Mouse (Mus musculus) stomach, embryonic 16.5 days (tissue): ENCODE data around the gene Ak7. TPM values are rescaled to one million over a fixed set of nuclear protein-coding genes. Genes with fewer than 3 reads are reported as not detected.

Experiments used
- ATAC-seq: fragments of 200-750 bp; cut with Nextera tagmentation; 2 replicates; pipeline ENCODE4 v1.8.0; 2017; ENCODE audit warnings: moderate number of reproducible peaks, moderate TSS enrichment; ENCODE audit not compliant: insufficient read depth, low FRiP score
- H3K27ac ChIP-seq: fragments of 300-500 bp; sonication (generic); 2 replicates; pipeline ENCODE4 v1.5.1; 2014; ENCODE audit warnings: low read length
- H3K27me3 ChIP-seq: fragments of 300-500 bp; sonication (generic); 2 replicates; pipeline ENCODE4 v1.6.1; 2014; ENCODE audit warnings: low read length, control low read depth, mixed read lengths; ENCODE audit not compliant: control insufficient read depth, insufficient read depth
- H3K36me3 ChIP-seq: fragments of 300-500 bp; sonication (generic); 2 replicates; pipeline ENCODE4 v1.6.1; 2014; ENCODE audit warnings: low read length; ENCODE audit not compliant: control insufficient read depth, insufficient read depth
- H3K4me1 ChIP-seq: fragments of 300-500 bp; sonication (generic); 2 replicates; pipeline ENCODE4 v1.6.1; 2014; ENCODE audit warnings: low read length, control low read depth, mixed read lengths; ENCODE audit not compliant: control insufficient read depth, insufficient read depth
- H3K4me2 ChIP-seq: fragments of 300-500 bp; sonication (generic); 2 replicates; pipeline ENCODE4 v1.6.1; 2014; ENCODE audit warnings: low read depth, low read length, mixed read lengths
- H3K4me3 ChIP-seq: fragments of 300-500 bp; sonication (generic); replicated peaks from 2 replicates; pipeline ENCODE4 v1.5.1; 2014; ENCODE audit warnings: mild to moderate bottlenecking, low read length
- H3K9ac ChIP-seq: fragments of 300-500 bp; sonication (generic); 2 replicates; pipeline ENCODE4 v1.6.1; 2014; ENCODE audit warnings: low read length
- H3K9me3 ChIP-seq: fragments of 300-500 bp; sonication (generic); replicated peaks from 2 replicates; pipeline ENCODE4 v1.6.1; 2016; ENCODE audit warnings: low read length, control low read depth; ENCODE audit not compliant: control insufficient read depth
- whole genome bisulfite sequencing: fragments of 180-500 bp; shearing (Covaris S2); extraction: QIAGEN DNeasy Blood & Tissue Kit; methylation state at CpG from one replicate; pipeline ENCODE4 v1.1.7; 2014; 5-methylcytosine and 5-hydroxymethylcytosine counted together
- polyA plus RNA-seq: library from polyadenylated mRNA; unstranded; fragments of >200 nt; fragmentation: Nextera tagmentation; extraction: Ambion mirVana; gene quantifications from 2 replicates; pipeline ENCODE4 v1.2.1, GENCODE M21; 2015

Ak7 gene
- polyA plus RNA-seq, 1 experiment from 2014 or later, result 0.32 TPM

- Histone ChIP-seq H3K4me1 (no peaks in the 10 kb centered on the region), H3K9ac (no peak overlapping the region), H3K4me2 (no peak overlapping the region), H3K9me3 (no peaks in the 10 kb centered on the region), H3K4me3 (no peak overlapping the region), H3K27me3 (no peaks in the 10 kb centered on the region), H3K36me3 (no peaks in the 10 kb centered on the region), H3K27ac (no peak overlapping the region)
- ATAC-seq, result no peak
These were observed 92.2 kb downstream of the Ak7 start for GRCm38 (mm10) chr12:105798001-105798400.

GRCm38 (mm10) chr12:105805790-105806189 lies 100.0 kb downstream of the Ak7 start:
- WGBS, result 70% methylated on average over 3 of the region's 3 CpGs
- Histone ChIP-seq H3K4me2 (no peak overlapping the region), H3K27me3 (no peaks in the 10 kb centered on the region), H3K9me3 (no peaks in the 10 kb centered on the region), H3K27ac (no peak overlapping the region), H3K4me3 (no peak overlapping the region), H3K4me1 (no peaks in the 10 kb centered on the region), H3K36me3 (peaks cover 7% of the 10 kb centered on the region; the same call in 1 of the 2 replicates), H3K9ac (no peak overlapping the region)
- ATAC-seq, result peak; percentile 74

DNA sequence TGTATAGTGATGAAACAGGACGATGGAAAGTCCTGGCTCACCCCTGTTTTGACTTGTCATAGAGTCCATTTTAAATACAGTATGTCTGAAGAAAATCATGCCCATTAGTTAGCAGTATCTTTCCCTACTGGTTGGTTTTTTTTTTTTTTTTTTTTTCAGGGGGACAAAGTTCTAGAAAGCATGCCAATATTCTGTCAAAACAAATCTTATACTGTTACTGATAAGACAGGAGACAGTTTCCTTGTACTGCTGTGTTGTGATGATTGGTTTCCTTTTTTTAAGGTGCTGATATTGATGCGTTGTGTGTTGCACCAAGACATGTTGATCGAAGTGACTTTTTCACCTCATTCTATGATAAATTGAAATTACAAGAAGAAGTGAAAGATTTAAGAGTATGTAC lies 100.4 kb downstream of the Ak7 start:
- Histone ChIP-seq H3K4me2 (no peak overlapping the region), H3K9me3 (no peaks in the 10 kb centered on the region), H3K36me3 (peaks cover 7% of the 10 kb centered on the region; the same call in 1 of the 2 replicates), H3K4me1 (no peaks in the 10 kb centered on the region), H3K27me3 (no peaks in the 10 kb centered on the region), H3K27ac (no peak overlapping the region), H3K9ac (no peak overlapping the region), H3K4me3 (no peak overlapping the region)
- WGBS, result 91% methylated on average over 3 of the region's 3 CpGs
- no peak for ATAC-seq

- Histone ChIP-seq H3K9me3 (no peaks in the 10 kb centered on the region), H3K9ac (no peak overlapping the region), H3K4me2 (no peak overlapping the region), H3K36me3 (peaks cover 7% of the 10 kb centered on the region; the same call in 1 of the 2 replicates), H3K4me3 (no peak overlapping the region), H3K27me3 (no peaks in the 10 kb centered on the region), H3K4me1 (no peaks in the 10 kb centered on the region), H3K27ac (no peak overlapping the region)
- 83% methylated on average over 7 of the region's 7 CpGs for WGBS
- ATAC-seq, result no peak
These were observed 101.6 kb downstream of the Ak7 start for GRCm38 (mm10) chr12:105807416-105807815.

- no peaks in the 10 kb centered on the region for H3K27me3 ChIP-seq
- no peak for ATAC-seq
- no peak overlapping the region for H3K27ac ChIP-seq
- 55% methylated on average over 3 of the region's 3 CpGs for WGBS
- H3K4me3 ChIP-seq, result no peak overlapping the region
- H3K36me3 ChIP-seq, result peaks cover 7% of the 10 kb centered on the region; the same call in 1 of the 2 replicates
- no peak overlapping the region for H3K9ac ChIP-seq
- H3K4me2 ChIP-seq, result no peak overlapping the region
- H3K4me1 ChIP-seq, result no peaks in the 10 kb centered on the region
- no peaks in the 10 kb centered on the region for H3K9me3 ChIP-seq
These were observed 103.2 kb downstream of the Ak7 start for GRCm38 (mm10) chr12:105808945-105809344.

- no peaks in the 10 kb centered on the region for H3K4me1 ChIP-seq
- peaks cover 12% of the 10 kb centered on the region for H3K36me3 ChIP-seq
- WGBS, result 71% methylated on average over 6 of the region's 6 CpGs
- H3K4me2 ChIP-seq, result no peak overlapping the region
- H3K4me3 ChIP-seq, result no peak overlapping the region
- no peaks in the 10 kb centered on the region for H3K9me3 ChIP-seq
- no peak overlapping the region for H3K27ac ChIP-seq
- ATAC-seq, result no peak
- no peak overlapping the region for H3K9ac ChIP-seq
- H3K27me3 ChIP-seq, result no peaks in the 10 kb centered on the region
These were observed 104.8 kb downstream of the Ak7 start for GRCm38 (mm10) chr12:105810608-105811007.

- 89% methylated on average over 6 of the region's 6 CpGs for WGBS
- H3K36me3 ChIP-seq, result peaks cover 15% of the 10 kb centered on the region
- H3K9ac ChIP-seq, result no peak overlapping the region
- no peak for ATAC-seq
- no peaks in the 10 kb centered on the region for H3K9me3 ChIP-seq
- no peak overlapping the region for H3K4me3 ChIP-seq
- no peak overlapping the region for H3K27ac ChIP-seq
- no peaks in the 10 kb centered on the region for H3K27me3 ChIP-seq
- H3K4me1 ChIP-seq, result no peaks in the 10 kb centered on the region
- H3K4me2 ChIP-seq, result no peak overlapping the region
These were observed 108.2 kb downstream of the Ak7 start for GRCm38 (mm10) chr12:105813957-105814356.

DNA sequence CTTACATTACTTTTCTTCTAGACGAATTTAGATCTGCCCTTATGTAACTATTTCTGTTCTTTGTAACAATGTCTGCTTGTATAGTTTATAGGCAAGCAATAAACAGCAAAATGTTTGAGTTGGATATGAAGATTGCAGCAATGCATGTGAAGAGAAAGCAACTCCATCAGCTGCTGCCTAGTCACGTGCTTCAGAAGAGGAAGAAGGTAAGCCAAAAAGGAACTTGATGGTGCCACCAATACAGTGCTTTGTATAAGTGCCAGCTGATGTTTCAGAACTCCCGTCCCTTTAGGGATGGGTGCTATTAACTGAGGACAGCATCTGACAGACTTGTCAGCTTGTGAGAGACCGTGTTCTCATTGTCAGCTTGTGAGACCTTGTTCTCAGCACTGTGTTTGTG lies 117.7 kb downstream of the Ak7 start:
- Histone ChIP-seq H3K36me3 (peaks cover 46% of the 10 kb centered on the region), H3K9ac (no peak overlapping the region), H3K9me3 (no peaks in the 10 kb centered on the region), H3K4me2 (no peak overlapping the region), H3K27me3 (no peaks in the 10 kb centered on the region), H3K4me3 (no peak overlapping the region), H3K4me1 (no peaks in the 10 kb centered on the region), H3K27ac (no peak overlapping the region)
- WGBS, result 80% methylated on average over 4 of the region's 4 CpGs
- ATAC-seq, result no peak

GRCm38 (mm10) chr12:105824743-105825142 lies 119.0 kb downstream of the Ak7 start:
- Histone ChIP-seq H3K27me3 (no peaks in the 10 kb centered on the region), H3K27ac (no peak overlapping the region), H3K9ac (no peak overlapping the region), H3K4me3 (no peak overlapping the region), H3K36me3 (peaks cover 52% of the 10 kb centered on the region), H3K9me3 (no peaks in the 10 kb centered on the region), H3K4me2 (no peak overlapping the region), H3K4me1 (no peaks in the 10 kb centered on the region)
- ATAC-seq, result no peak
- 79% methylated on average over 8 of the region's 8 CpGs for WGBS

DNA sequence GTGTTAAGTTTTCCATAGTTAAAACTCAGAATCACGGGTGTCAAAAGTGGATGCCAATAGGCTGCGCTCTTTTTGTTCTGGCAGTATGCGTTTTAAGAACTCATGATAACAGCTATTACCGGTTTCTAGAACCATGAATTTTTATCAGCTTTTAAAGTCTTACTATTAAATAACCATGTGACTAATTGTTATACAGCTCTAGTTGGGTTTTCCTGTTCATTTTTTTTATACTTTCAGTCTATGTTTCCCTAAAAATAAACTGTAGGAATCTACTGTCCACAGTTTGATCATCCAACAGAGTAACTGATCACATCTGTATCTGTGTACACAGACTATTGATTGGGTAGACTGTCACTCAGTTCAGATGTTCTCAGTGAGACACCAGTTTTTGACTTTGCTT lies 119.5 kb downstream of the Ak7 start:
- Histone ChIP-seq H3K4me2 (no peak overlapping the region), H3K27ac (no peak overlapping the region), H3K27me3 (no peaks in the 10 kb centered on the region), H3K36me3 (peaks cover 52% of the 10 kb centered on the region), H3K9me3 (no peaks in the 10 kb centered on the region), H3K9ac (no peak overlapping the region), H3K4me1 (no peaks in the 10 kb centered on the region), H3K4me3 (no peak overlapping the region)
- ATAC-seq, result no peak
- WGBS, result 93% methylated on average over 4 of the region's 4 CpGs
